Mouse (Mus musculus): ENCODE measurements around the gene Kmt5c.

DNA sequence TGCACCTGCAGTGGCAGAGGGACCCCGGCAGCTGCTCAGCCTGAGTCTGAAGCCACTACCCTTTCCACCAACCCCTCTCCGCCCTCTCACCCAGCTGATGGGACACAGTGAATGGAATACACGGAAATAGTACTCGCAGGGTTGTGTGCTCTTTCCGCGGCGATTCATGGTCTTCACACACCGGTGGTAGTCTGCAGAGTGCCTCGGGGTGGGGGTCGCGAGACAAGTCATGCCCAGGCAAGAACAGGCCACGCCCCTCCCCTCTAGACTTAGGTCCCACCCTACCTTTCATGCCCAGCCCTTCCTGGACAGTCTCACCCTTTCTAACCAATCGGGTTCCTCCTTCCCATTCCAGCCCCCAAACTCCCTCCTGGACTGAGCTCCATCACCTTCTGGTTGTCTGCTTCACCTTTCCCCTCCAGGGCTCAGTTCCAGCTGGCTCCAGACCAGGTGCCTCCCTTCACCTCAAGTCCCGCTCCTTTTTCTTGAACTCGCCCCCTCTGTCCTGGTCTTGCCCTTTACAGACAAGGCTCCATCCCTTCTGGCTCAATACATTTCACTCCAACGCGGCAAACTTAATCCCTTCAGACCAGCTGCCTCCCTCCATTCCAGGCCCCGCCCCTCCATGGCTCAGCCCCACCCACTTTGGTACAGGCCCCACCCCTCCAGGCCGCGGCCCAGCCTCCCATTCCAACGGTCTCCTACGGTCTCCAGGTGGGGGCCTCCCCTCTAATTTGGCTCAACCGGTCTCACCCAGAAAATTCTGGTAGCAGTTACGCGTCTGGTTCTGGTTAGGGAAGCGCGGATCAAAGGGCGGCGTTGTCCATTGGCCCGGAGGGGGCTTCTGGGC is 12.3 kb downstream of the Kmt5c start:
- no peak for TF ChIP-seq GATA1 (IDR thresholded peaks at IDR 0.05; ENCODE audit: low read length)
- no peak for TF ChIP-seq TAL1 (IDR thresholded peaks at IDR 0.05; ENCODE audit: low read length)

All from erythroblast, embryonic 14.5 days (primary cell).